Mouse (Mus musculus) brain, embryonic 14.5 days (tissue): Measurements from ENCODE around the gene Kif18a.

Source experiments
- CTCF ChIP-seq: fragments of 200-500 bp; IDR thresholded peaks from 2 replicates; pipeline ENCODE4 v1.5.1; 2012; ENCODE audit warnings: inconsistent platforms, mild to moderate bottlenecking, moderate library complexity, borderline replicate concordance; ENCODE audit not compliant: insufficient read depth, insufficient read length; ENCODE audit errors: extremely low read depth
- POLR2A ChIP-seq: fragments of 200-500 bp; IDR thresholded peaks from 2 replicates; pipeline ENCODE4 v1.6.1; 2012; ENCODE audit warnings: mild to moderate bottlenecking, inconsistent platforms, borderline replicate concordance; ENCODE audit not compliant: poor library complexity, insufficient read depth, insufficient read length, severe bottlenecking; ENCODE audit errors: extremely low read depth

DNA sequence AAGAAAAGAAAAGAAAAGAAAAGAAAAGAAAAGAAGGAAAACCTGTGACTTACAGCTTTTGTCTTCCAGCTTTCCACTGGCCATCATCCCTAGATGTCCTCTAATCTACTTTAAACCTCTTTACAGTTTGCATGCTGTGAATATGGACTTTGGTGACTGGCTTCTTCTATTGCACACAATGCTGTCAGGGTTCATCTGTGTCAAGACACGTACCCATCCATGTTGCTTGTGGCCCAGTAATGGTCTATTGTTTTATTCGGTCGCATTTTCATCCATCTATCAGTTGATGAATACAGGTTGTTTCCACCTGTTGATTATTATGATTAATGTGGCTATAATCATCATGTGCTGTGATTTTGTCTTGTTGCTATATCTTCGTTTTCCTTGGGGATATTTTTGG, 46.7 kb upstream of the Kif18a start:
- TF ChIP-seq POLR2A (no peak), CTCF (no peak)
